Comparison of ENCODE assay signal across 8 mouse cellular contexts in the genomic region with DNA sequence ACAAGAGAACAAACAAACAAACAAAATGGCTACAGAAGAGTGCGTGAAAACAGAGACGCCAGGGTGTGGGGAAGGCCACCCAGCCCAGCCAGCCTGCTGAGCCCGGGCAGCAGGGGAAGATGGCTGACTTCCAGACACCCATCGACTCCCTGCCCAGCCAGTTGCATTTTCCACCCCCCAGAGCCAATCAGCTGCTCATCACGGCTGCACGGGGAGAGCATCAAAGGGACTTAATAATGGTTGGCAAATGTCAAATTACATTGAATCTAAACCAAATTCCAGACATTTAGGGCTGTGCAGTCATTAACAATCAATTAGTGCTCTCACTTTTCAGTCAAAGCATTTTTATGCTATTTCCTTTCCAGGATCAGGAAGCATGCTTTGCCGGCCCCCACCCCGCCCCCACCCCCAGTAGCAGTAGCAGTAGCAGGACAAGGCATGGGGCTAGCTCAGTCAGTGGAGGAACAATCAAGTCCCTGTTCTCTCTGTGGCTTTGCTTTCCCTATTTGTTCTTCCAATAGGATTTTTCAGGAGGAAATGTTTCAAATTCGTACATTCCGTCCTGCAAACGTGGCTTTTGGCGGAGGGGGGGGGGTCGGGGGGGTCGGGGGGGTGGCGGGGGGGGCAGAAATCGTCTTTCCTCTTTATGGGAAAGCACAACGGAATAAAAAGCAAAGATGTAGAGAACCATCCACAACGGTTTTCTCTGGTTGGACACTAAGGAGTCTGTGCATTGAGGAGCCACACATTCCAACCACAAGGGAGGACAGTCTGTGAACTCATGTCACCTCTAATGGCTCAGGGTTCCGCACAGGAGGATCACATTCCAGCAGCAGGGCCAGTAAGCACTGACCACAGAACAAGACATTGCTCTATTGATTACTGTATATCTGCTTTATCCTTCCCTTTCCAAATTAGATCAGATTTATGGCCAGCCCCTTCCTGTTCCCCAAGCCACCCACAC.
A peak's percentile ranks its signal among the peaks of the same experiment; 100 is the strongest.
DNase-seq lines count a peak whose midpoint lies in the region; ATAC-seq and TF ChIP-seq lines count a peak whose summit lies in the region.

No protein-coding gene starts in this region.

- H3K27ac ChIP-seq in forebrain, embryonic 13.5 days = peak overlapping the region; percentile 68
- H3K27ac ChIP-seq in hindbrain, postnatal 0 days = 0 out of 2 replicates have a peak overlapping the region, but pooled peaks have one; percentile 5
- H3K27ac ChIP-seq in limb, embryonic 11.5 days (replicated peaks; ENCODE audit: low read depth, low read length) = no peak overlapping the region; the same call in 1 of the 2 replicates
- no peak overlapping the region for H3K27ac ChIP-seq in midbrain, postnatal 0 days (ENCODE audit: low read depth, low read length)

- no peak for TF ChIP-seq CTCF in hindbrain, postnatal 0 days (IDR thresholded peaks at IDR 0.05; ENCODE audit: low read depth)
- peak; percentile 17 for TF ChIP-seq CTCF in midbrain, postnatal 0 days (IDR thresholded peaks at IDR 0.05)

- no peaks in the 10 kb centered on the region for H3K36me3 ChIP-seq in forebrain, embryonic 13.5 days (ENCODE audit: poor library complexity, severe bottlenecking)
- no peaks in the 10 kb centered on the region for H3K36me3 ChIP-seq in hindbrain, postnatal 0 days (ENCODE audit: insufficient read depth, low read length)
- no peaks in the 10 kb centered on the region for H3K36me3 ChIP-seq in limb, embryonic 11.5 days (ENCODE audit: control insufficient read depth, insufficient read depth, low read length)
- H3K36me3 ChIP-seq in midbrain, postnatal 0 days (ENCODE audit: insufficient read depth, low read length) = no peaks in the 10 kb centered on the region

- H3K27me3 ChIP-seq in forebrain, embryonic 13.5 days = no peaks in the 10 kb centered on the region
- H3K27me3 ChIP-seq in hindbrain, postnatal 0 days (ENCODE audit: insufficient read depth, low read length) = no peaks in the 10 kb centered on the region
- no peaks in the 10 kb centered on the region for H3K27me3 ChIP-seq in limb, embryonic 11.5 days (ENCODE audit: control insufficient read depth, insufficient read depth, low read length)
- H3K27me3 ChIP-seq in midbrain, postnatal 0 days (ENCODE audit: insufficient read depth, low read length) = no peaks in the 10 kb centered on the region

- H3K9ac ChIP-seq in forebrain, embryonic 13.5 days = no peak overlapping the region
- H3K9ac ChIP-seq in hindbrain, postnatal 0 days (replicated peaks; ENCODE audit: low read length) = no peak overlapping the region
- no peak overlapping the region for H3K9ac ChIP-seq in limb, embryonic 11.5 days (ENCODE audit: low read length)
- H3K9ac ChIP-seq in midbrain, postnatal 0 days (replicated peaks; ENCODE audit: low read length, poor library complexity, severe bottlenecking) = no peak overlapping the region

- ATAC-seq in forebrain, embryonic 13.5 days = peak; percentile 82
- peak; percentile 78 for ATAC-seq in hindbrain, postnatal 0 days
- ATAC-seq in limb, embryonic 11.5 days (ENCODE audit: insufficient number of reproducible peaks, low FRiP score, low TSS enrichment, low read depth) = 0 out of 2 replicates have a peak, but pooled peaks have one; percentile 40
- ATAC-seq in midbrain, postnatal 0 days (ENCODE audit: low FRiP score) = peak; percentile 55; the same call in 1 of the 2 replicates
- no peak for ATAC-seq in erythroid progenitor cell, adult 5-6 weeks (replicated peaks; ENCODE audit: low FRiP score, poor library complexity, severe bottlenecking)

- DNase-seq in urinary bladder, postnatal 14 days (ENCODE audit: low spot score) = peak; percentile 13
- no peak for DNase-seq in urinary bladder, adult 2 months (ENCODE audit: low spot score)
- peak; percentile 56 for DNase-seq in hindbrain, postnatal 0 days (ENCODE audit: low spot score)
- peak; percentile 43 for DNase-seq in limb, embryonic 11.5 days (ENCODE audit: low spot score)
- peak; percentile 57 for DNase-seq in midbrain, postnatal 0 days (ENCODE audit: low spot score)
- no peak for DNase-seq in thymus, postnatal 14 days

- H3K4me3 ChIP-seq in forebrain, embryonic 13.5 days = no peak overlapping the region
- H3K4me3 ChIP-seq in hindbrain, postnatal 0 days (ENCODE audit: low read length) = no peak overlapping the region
- no peak overlapping the region for H3K4me3 ChIP-seq in limb, embryonic 11.5 days (ENCODE audit: low read depth, low read length)
- H3K4me3 ChIP-seq in midbrain, postnatal 0 days (ENCODE audit: low read depth, low read length) = no peak overlapping the region

- WGBS in forebrain, embryonic 13.5 days = 36% methylated on average over 19 of the region's 19 CpGs
- WGBS in hindbrain, postnatal 0 days = 33% methylated on average over 19 of the region's 19 CpGs
- WGBS in limb, embryonic 11.5 days = 32% methylated on average over 17 of the region's 19 CpGs
- WGBS in midbrain, postnatal 0 days = 38% methylated on average over 19 of the region's 19 CpGs

- peaks cover 22% of the 10 kb centered on the region for H3K4me1 ChIP-seq in forebrain, embryonic 13.5 days
- H3K4me1 ChIP-seq in hindbrain, postnatal 0 days (ENCODE audit: insufficient read depth, low read length) = peaks cover 6% of the 10 kb centered on the region; the same call in 1 of the 2 replicates
- 0 out of 2 replicates have a peak, but pooled peaks cover 10% of the 10 kb centered on the region for H3K4me1 ChIP-seq in limb, embryonic 11.5 days (ENCODE audit: control insufficient read depth, insufficient read depth, low read length)
- peaks cover 5% of the 10 kb centered on the region; the same call in 1 of the 2 replicates for H3K4me1 ChIP-seq in midbrain, postnatal 0 days (ENCODE audit: insufficient read depth, low read length)

- no peaks in the 10 kb centered on the region for H3K9me3 ChIP-seq in forebrain, embryonic 13.5 days (replicated peaks)
- no peaks in the 10 kb centered on the region for H3K9me3 ChIP-seq in hindbrain, postnatal 0 days (ENCODE audit: low read length)
- H3K9me3 ChIP-seq in limb, embryonic 11.5 days (ENCODE audit: control insufficient read depth, low read length) = no peaks in the 10 kb centered on the region
- no peaks in the 10 kb centered on the region for H3K9me3 ChIP-seq in midbrain, postnatal 0 days (ENCODE audit: low read length)

- H3K4me2 ChIP-seq in forebrain, embryonic 13.5 days = peak overlapping the region; percentile 41
- peak overlapping the region; percentile 28; the same call in 1 of the 2 replicates for H3K4me2 ChIP-seq in hindbrain, postnatal 0 days (ENCODE audit: low read depth, low read length)
- peak overlapping the region; percentile 2; the same call in 1 of the 2 replicates for H3K4me2 ChIP-seq in limb, embryonic 11.5 days (ENCODE audit: low read depth, severe bottlenecking)
- peak overlapping the region; percentile 28; the same call in 1 of the 2 replicates for H3K4me2 ChIP-seq in midbrain, postnatal 0 days (ENCODE audit: low read depth, low read length, poor library complexity, severe bottlenecking)

Comparison
In these comparisons a context has a peak if more than half of its experiments do, and no peak if none do; other contexts are left out.
1. DNase-seq: peak in urinary bladder, postnatal 14 days (single experiment), hindbrain, postnatal 0 days (single experiment), limb, embryonic 11.5 days (single experiment) and midbrain, postnatal 0 days (single experiment); none in urinary bladder, adult 2 months (single experiment) and thymus, postnatal 14 days (single experiment).
2. H3K27ac ChIP-seq: peak in forebrain, embryonic 13.5 days (single experiment) and hindbrain, postnatal 0 days (single experiment); none in limb, embryonic 11.5 days (single experiment) and midbrain, postnatal 0 days (single experiment).
3. Peak in every context shown above with its lines, with median percentiles within 50 percentile points of each other: H3K4me2 ChIP-seq.